Mouse (Mus musculus) heart, embryonic 14.5 days (tissue): Measurements from ENCODE around the gene Erc2. TPM values are rescaled to one million over a fixed set of nuclear protein-coding genes. Genes with fewer than 3 reads are reported as not detected.

ENCODE experiments used
- ATAC-seq: fragments of 200-750 bp; cut with Nextera tagmentation; 2 replicates; pipeline ENCODE4 v1.8.0; 2017; ENCODE audit warnings: low read depth, moderate TSS enrichment; ENCODE audit not compliant: insufficient number of reproducible peaks, insufficient read depth, low FRiP score
- H3K27ac ChIP-seq, 2 experiments: fragments of 200-500 bp in 1 of 2; fragments of 300-500 bp in 1 of 2; sonication (generic) in 1 of 2; replicated peaks in 1 of 2; 2 replicates each; pipeline ENCODE4 v1.5.1; 2012 to 2014; ENCODE audit warnings: low read depth in 2 of 2, low read length in 2 of 2, control low read depth in 1 of 2, mild to moderate bottlenecking in 1 of 2, mixed read lengths in 1 of 2; ENCODE audit not compliant: control insufficient read depth in 1 of 2, insufficient read depth in 1 of 2
- H3K27me3 ChIP-seq: fragments of 300-500 bp; sonication (generic); 2 replicates; pipeline ENCODE4 v1.6.1; 2014; ENCODE audit warnings: mild to moderate bottlenecking, low read length, control low read depth; ENCODE audit not compliant: control insufficient read depth, insufficient read depth
- H3K36me3 ChIP-seq: fragments of 300-500 bp; sonication (generic); 2 replicates; pipeline ENCODE4 v1.6.1; 2014; ENCODE audit warnings: mild to moderate bottlenecking, control low read depth, low read length, mixed read lengths; ENCODE audit not compliant: control insufficient read depth, insufficient read depth
- H3K4me1 ChIP-seq, 2 experiments: fragments of 200-500 bp in 1 of 2; fragments of 300-500 bp in 1 of 2; sonication (generic) in 1 of 2; 2 replicates each; pipeline ENCODE4 v1.6.1; 2012 to 2014; ENCODE audit warnings: low read length in 2 of 2, control low read depth in 1 of 2, mixed read lengths in 1 of 2; ENCODE audit not compliant: control insufficient read depth in 2 of 2, insufficient read depth in 2 of 2
- H3K4me2 ChIP-seq: fragments of 300-500 bp; sonication (generic); 2 replicates; pipeline ENCODE4 v1.6.1; 2014; ENCODE audit warnings: mild to moderate bottlenecking, low read length
- H3K4me3 ChIP-seq, 2 experiments: fragments of 200-500 bp in 1 of 2; fragments of 300-500 bp in 1 of 2; sonication (generic) in 1 of 2; 2 replicates each; pipeline ENCODE4 v1.5.1; 2012 to 2014; ENCODE audit warnings: low read length in 2 of 2, mild to moderate bottlenecking in 2 of 2, control low read depth in 1 of 2, low read depth in 1 of 2, moderate library complexity in 1 of 2; ENCODE audit not compliant: control insufficient read depth in 1 of 2, insufficient read depth in 1 of 2
- H3K9ac ChIP-seq: fragments of 300-500 bp; sonication (generic); 2 replicates; pipeline ENCODE4 v1.6.1; 2014; ENCODE audit warnings: mild to moderate bottlenecking, low read length
- H3K9me3 ChIP-seq: fragments of 300-500 bp; sonication (generic); 2 replicates; pipeline ENCODE4 v1.6.1; 2016; ENCODE audit warnings: low read length, control low read depth; ENCODE audit not compliant: control insufficient read depth
- WGBS: fragments of 180-500 bp; shearing (Covaris S2); extraction: QIAGEN DNeasy Blood & Tissue Kit; methylation state at CpG from one replicate; pipeline ENCODE4 v1.1.7; 2014; 5-methylcytosine and 5-hydroxymethylcytosine counted together
- polyA plus RNA-seq: library from polyadenylated mRNA; unstranded; fragments of >200 nt; fragmentation: Nextera tagmentation; extraction: Ambion mirVana; gene quantifications from 2 replicates; pipeline ENCODE4 v1.2.1, GENCODE M21; 2014

The Erc2 gene
- polyA plus RNA-seq, 1 experiment from 2014 or later: 3.2 TPM

- Histone ChIP-seq H3K36me3 (no peaks in the 10 kb centered on the region), H3K4me2 (no peak overlapping the region), H3K4me3 (no peak overlapping the region), H3K4me1 (no peaks in the 10 kb centered on the region), H3K9ac (no peak overlapping the region), H3K27ac (no peak overlapping the region), H3K9me3 (no peaks in the 10 kb centered on the region), H3K27me3 (no peaks in the 10 kb centered on the region)
- WGBS: 80% methylated on average over 8 of the region's 8 CpGs
- no peak for ATAC-seq
Observed at GRCm38 (mm10) chr14:27778503-27778902, 156.3 kb downstream of the Erc2 start.

- WGBS: 68% methylated on average over 2 of the region's 2 CpGs
- H3K36me3 ChIP-seq: no peaks in the 10 kb centered on the region
- H3K4me2 ChIP-seq: no peak overlapping the region
- H3K4me1 ChIP-seq: no peaks in the 10 kb centered on the region
- H3K4me3 ChIP-seq: no peak overlapping the region
- no peaks in the 10 kb centered on the region for H3K27me3 ChIP-seq
- H3K9me3 ChIP-seq: no peaks in the 10 kb centered on the region
- no peak for ATAC-seq
- no peak overlapping the region for H3K9ac ChIP-seq
- H3K27ac ChIP-seq: no peak overlapping the region
Observed at GRCm38 (mm10) chr14:27778982-27779701, 156.9 kb downstream of the Erc2 start.

- WGBS: 69% methylated on average over 1 of the region's 1 CpGs
Observed at GRCm38 (mm10) chr14:27781221-27781620, 159.0 kb downstream of the Erc2 start.

GRCm38 (mm10) chr14:27784826-27785225 lies 162.6 kb downstream of the Erc2 start:
- no peaks in the 10 kb centered on the region for H3K27me3 ChIP-seq
- 85% methylated on average over 4 of the region's 4 CpGs for WGBS
- no peaks in the 10 kb centered on the region for H3K4me1 ChIP-seq
- H3K36me3 ChIP-seq: no peaks in the 10 kb centered on the region
- no peak overlapping the region for H3K9ac ChIP-seq
- no peak for ATAC-seq
- H3K27ac ChIP-seq: no peak overlapping the region
- H3K4me2 ChIP-seq: no peak overlapping the region
- H3K4me3 ChIP-seq: no peak overlapping the region
- no peaks in the 10 kb centered on the region for H3K9me3 ChIP-seq

More at GRCm38 (mm10) chr14:27781221-27781620, 159.0 kb downstream of the Erc2 start:
- no peak overlapping the region for H3K9ac ChIP-seq
- peak; percentile 66; the same call in 1 of the 2 replicates for ATAC-seq
- no peaks in the 10 kb centered on the region for H3K27me3 ChIP-seq
- no peaks in the 10 kb centered on the region for H3K4me1 ChIP-seq
- no peaks in the 10 kb centered on the region for H3K9me3 ChIP-seq
- no peak overlapping the region for H3K27ac ChIP-seq
- H3K4me2 ChIP-seq: no peak overlapping the region
- no peak overlapping the region for H3K4me3 ChIP-seq
- H3K36me3 ChIP-seq: no peaks in the 10 kb centered on the region

GRCm38 (mm10) chr14:27785562-27785961 lies 163.3 kb downstream of the Erc2 start:
- H3K27me3 ChIP-seq: no peaks in the 10 kb centered on the region
- H3K9me3 ChIP-seq: no peaks in the 10 kb centered on the region
- 55% methylated on average over 2 of the region's 2 CpGs for WGBS
- no peak for ATAC-seq
- H3K36me3 ChIP-seq: no peaks in the 10 kb centered on the region
- H3K27ac ChIP-seq: no peak overlapping the region
- no peak overlapping the region for H3K4me3 ChIP-seq
- H3K4me2 ChIP-seq: no peak overlapping the region
- no peaks in the 10 kb centered on the region for H3K4me1 ChIP-seq
- H3K9ac ChIP-seq: no peak overlapping the region

- 60% methylated on average over 6 of the region's 6 CpGs for WGBS
- no peaks in the 10 kb centered on the region for H3K27me3 ChIP-seq
- H3K4me2 ChIP-seq: no peak overlapping the region
- peak overlapping the region; percentile 57 to 59; a peak in 2 of 4 replicates for H3K27ac ChIP-seq
- H3K4me1 ChIP-seq: no peaks in the 10 kb centered on the region
- no peak overlapping the region for H3K4me3 ChIP-seq
- H3K36me3 ChIP-seq: no peaks in the 10 kb centered on the region
- no peak overlapping the region for H3K9ac ChIP-seq
- ATAC-seq: peak; percentile 68
- H3K9me3 ChIP-seq: no peaks in the 10 kb centered on the region
Observed at GRCm38 (mm10) chr14:27789066-27789898, 167.1 kb downstream of the Erc2 start.

GRCm38 (mm10) chr14:27798184-27798934 lies 176.1 kb downstream of the Erc2 start:
- Histone ChIP-seq H3K4me2 (no peak overlapping the region), H3K27me3 (no peaks in the 10 kb centered on the region), H3K36me3 (no peaks in the 10 kb centered on the region), H3K9me3 (no peaks in the 10 kb centered on the region), H3K27ac (no peak overlapping the region), H3K4me3 (no peak overlapping the region), H3K4me1 (0 out of 4 replicates have a peak, but pooled peaks cover 2 to 9% of the 10 kb centered on the region in 2 experiments), H3K9ac (no peak overlapping the region)
- no peak for ATAC-seq
- WGBS: 74% methylated on average over 11 of the region's 11 CpGs
